Mouse (Mus musculus) cerebellum, adult 2 months (tissue): ENCODE data around the gene Dusp15. TPM values are rescaled to one million over a fixed set of nuclear protein-coding genes. Genes with fewer than 3 reads are reported as not detected.

Experiments used
- DNase-seq, 2 experiments: peaks; one replicate each; pipeline ENCODE4 v3.0.0; 2021
- H3K27ac ChIP-seq: fragments of 200-500 bp; 2 replicates; pipeline ENCODE4 v1.5.1; 2012; ENCODE audit warnings: low read length, control low read depth, inconsistent platforms; ENCODE audit not compliant: insufficient read depth
- H3K27me3 ChIP-seq: fragments of 200-500 bp; 2 replicates; pipeline ENCODE4 v1.6.1; 2012; ENCODE audit warnings: inconsistent platforms, mild to moderate bottlenecking, low read length, moderate library complexity; ENCODE audit not compliant: control insufficient read depth, insufficient read depth
- H3K4me1 ChIP-seq: fragments of 200-500 bp; 2 replicates; pipeline ENCODE4 v1.6.1; 2011; ENCODE audit warnings: low read length; ENCODE audit not compliant: control insufficient read depth, insufficient read depth
- H3K4me3 ChIP-seq: fragments of 200-500 bp; replicated peaks from 2 replicates; pipeline ENCODE3; 2011; ENCODE audit warnings: mild to moderate bottlenecking, low read depth, low read length, control low read depth; ENCODE audit not compliant: insufficient read depth
- CTCF ChIP-seq: fragments of 200-500 bp; IDR thresholded peaks from 2 replicates; pipeline ENCODE4 v1.5.1; 2011; ENCODE audit warnings: low read depth, mild to moderate bottlenecking, control low read depth, low read length, moderate library complexity, borderline replicate concordance; ENCODE audit not compliant: insufficient read depth
- POLR2A ChIP-seq: fragments of 200-500 bp; IDR thresholded peaks from 2 replicates; pipeline ENCODE4 v1.6.1; 2011; ENCODE audit warnings: low read length, control low read depth, borderline replicate concordance; ENCODE audit not compliant: insufficient read depth
- WGBS: fragments of 180-500 bp; shearing (Covaris S2); methylation state at CpG from one replicate; pipeline ENCODE4 v1.1.7; 2018; 5-methylcytosine and 5-hydroxymethylcytosine counted together
- polyA plus RNA-seq: library from polyadenylated mRNA; depleted of rRNA; stranded (reverse); fragments of >200 nt; gene quantifications from 2 replicates; pipeline ENCODE4 v1.2.3, GENCODE M21; 2012

Gene Dusp15
- polyA plus RNA-seq, 1 experiment = 73.1 TPM

GRCm38 (mm10) chr2:152928988-152929370 is 22.5 kb downstream of the Dusp15 start:
- 62% methylated on average over 3 of the region's 3 CpGs for WGBS
- Histone ChIP-seq H3K4me1 (peaks cover 4% of the 10 kb centered on the region), H3K4me3 (no peak overlapping the region), H3K27me3 (no peaks in the 10 kb centered on the region), H3K27ac (no peak overlapping the region)
- TF ChIP-seq POLR2A (no peak), CTCF (no peak)
- no peak for DNase-seq

- peaks cover 9% of the 10 kb centered on the region for H3K4me1 ChIP-seq
- no peak overlapping the region for H3K27ac ChIP-seq
- 70% methylated on average over 14 of the region's 14 CpGs for WGBS
Measured at GRCm38 (mm10) chr2:152928219-152928987, 23.1 kb downstream of the Dusp15 start.

GRCm38 (mm10) chr2:152927371-152927770 is 24.1 kb downstream of the Dusp15 start:
- no peak for TF ChIP-seq POLR2A
- TF ChIP-seq CTCF = no peak
- Histone ChIP-seq H3K4me1 (peaks cover 19% of the 10 kb centered on the region), H3K27ac (no peak overlapping the region), H3K4me3 (no peak overlapping the region), H3K27me3 (no peaks in the 10 kb centered on the region)
- no peak for DNase-seq
- 79% methylated on average over 5 of the region's 5 CpGs for whole genome bisulfite sequencing

More at GRCm38 (mm10) chr2:152928219-152928987, 23.1 kb downstream of the Dusp15 start:
- TF ChIP-seq CTCF = no peak
- TF ChIP-seq POLR2A = no peak
- Histone ChIP-seq H3K4me3 (no peak overlapping the region), H3K27me3 (no peaks in the 10 kb centered on the region)
- DNase-seq = no peak

- H3K4me3 ChIP-seq = no peak overlapping the region
- H3K4me1 ChIP-seq = peaks cover 24% of the 10 kb centered on the region
- H3K27ac ChIP-seq = no peak overlapping the region
- 93% methylated on average over 9 of the region's 9 CpGs for WGBS
- no peaks in the 10 kb centered on the region for H3K27me3 ChIP-seq
- no peak for DNase-seq
- TF ChIP-seq POLR2A (no peak), CTCF (no peak)
Measured at GRCm38 (mm10) chr2:152926896-152927295, 24.6 kb downstream of the Dusp15 start.

- TF ChIP-seq CTCF = no peak
- no peak for TF ChIP-seq POLR2A
- DNase-seq = no peak
- peaks cover 24% of the 10 kb centered on the region for H3K4me1 ChIP-seq
- no peaks in the 10 kb centered on the region for H3K27me3 ChIP-seq
- H3K27ac ChIP-seq = no peak overlapping the region
- 76% methylated on average over 11 of the region's 11 CpGs for WGBS
- no peak overlapping the region for H3K4me3 ChIP-seq
Measured at GRCm38 (mm10) chr2:152925189-152925872, 26.2 kb downstream of the Dusp15 start.

- TF ChIP-seq POLR2A = no peak
- TF ChIP-seq CTCF = no peak
- Histone ChIP-seq H3K4me1 (peaks cover 24% of the 10 kb centered on the region), H3K4me3 (no peak overlapping the region), H3K27me3 (no peaks in the 10 kb centered on the region), H3K27ac (no peak overlapping the region)
- 94% methylated on average over 5 of the region's 5 CpGs for WGBS
- no peak for DNase-seq
Measured at GRCm38 (mm10) chr2:152924543-152924942, 27.0 kb downstream of the Dusp15 start.

- Histone ChIP-seq H3K4me3 (no peak overlapping the region), H3K27me3 (no peaks in the 10 kb centered on the region), H3K27ac (0 out of 2 replicates have a peak overlapping the region, but pooled peaks have one; percentile 32), H3K4me1 (peaks cover 24% of the 10 kb centered on the region)
- WGBS = 39% methylated on average over 8 of the region's 8 CpGs
- DNase-seq = no peak
- TF ChIP-seq CTCF (no peak), POLR2A (no peak)
Measured at GRCm38 (mm10) chr2:152924128-152924527, 27.4 kb downstream of the Dusp15 start.

- 23% methylated on average over 3 of the region's 3 CpGs for WGBS
Measured at GRCm38 (mm10) chr2:152923621-152924020, 27.9 kb downstream of the Dusp15 start.

More at GRCm38 (mm10) chr2:152923621-152924020, 27.9 kb downstream of the Dusp15 start:
- H3K4me1 ChIP-seq = peaks cover 24% of the 10 kb centered on the region
- DNase-seq = peak; percentile 64 to 79
- TF ChIP-seq POLR2A = no peak
- TF ChIP-seq CTCF = no peak
- H3K27ac ChIP-seq = peak overlapping the region; percentile 32; the same call in 1 of the 2 replicates
- H3K27me3 ChIP-seq = no peaks in the 10 kb centered on the region
- no peak overlapping the region for H3K4me3 ChIP-seq
